Mouse (Mus musculus) CD4-positive naive resting alpha-beta T cell, adult 76 days (primary cell): ENCODE measurements around the gene Arhgef16. TPM values are rescaled to one million over a fixed set of nuclear protein-coding genes. Genes with fewer than 3 reads are reported as not detected.

ENCODE experiments used
- total RNA-seq: library from RNA; stranded (reverse); gene quantifications from one replicate; pipeline ENCODE4 v1.2.4, GENCODE M21; 2023

Arhgef16 gene
- not detected for total RNA-seq

DNA sequence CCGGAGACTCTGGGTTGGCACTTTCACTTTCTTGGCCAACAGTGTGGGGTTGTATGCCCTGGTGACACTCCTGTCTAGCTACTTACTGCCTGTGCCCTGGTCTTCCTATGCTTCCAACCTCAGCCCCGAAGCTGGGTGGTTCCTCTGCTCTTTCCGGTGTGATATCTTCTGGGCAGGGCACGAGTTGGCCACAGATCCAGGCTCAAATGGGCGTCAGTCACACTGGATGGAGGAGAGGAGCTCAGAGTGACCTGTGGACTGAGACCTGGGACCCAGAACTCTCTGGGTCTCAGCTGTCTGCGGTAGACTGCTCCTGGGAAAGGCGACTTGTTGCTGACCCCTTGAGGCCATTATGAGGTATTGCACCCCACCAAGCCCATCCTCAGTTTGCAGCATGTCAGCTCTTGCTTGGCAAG, at the start of gene Arhgef16:
Gene Arhgef16, minus strand, starts transcription at position 211 of the 416 bp plus-strand sequence.

DNA sequence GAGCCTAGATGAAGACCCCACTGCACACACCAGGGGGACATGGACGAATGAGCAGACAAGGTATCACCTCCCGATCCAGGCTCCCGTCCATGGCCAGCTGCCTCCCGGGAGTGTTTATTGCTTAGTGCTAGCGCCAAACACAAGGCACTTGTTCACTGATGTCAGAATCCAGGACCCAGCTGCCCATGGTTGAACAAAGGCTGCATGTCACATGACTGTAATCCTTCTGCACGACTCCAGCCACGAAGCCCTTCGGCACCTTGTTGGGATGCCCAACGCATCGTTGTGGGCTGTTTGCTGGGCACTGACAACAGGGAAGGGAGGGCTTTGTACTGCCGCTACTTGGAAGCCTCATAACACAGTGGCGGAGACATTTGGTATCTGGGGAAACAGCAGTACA, 34.3 kb upstream of the Arhgef16 start, which contains the start of gene B230104I21Rik:
Gene B230104I21Rik, plus strand, starts transcription at position 367 of the 400 bp plus-strand sequence.

Other genes with a start within 250 kb of the Arhgef16 start
- gene Trp73, start 161.5 kb downstream of the Arhgef16 start, total RNA-seq, result not detected
- 17.9 TPM for gene Wrap73, start 159.3 kb downstream of the Arhgef16 start, total RNA-seq
- 177 TPM for gene Tprgl, start 141.0 kb downstream of the Arhgef16 start, total RNA-seq
- gene Megf6, start 130.9 kb downstream of the Arhgef16 start, total RNA-seq, result 0.09 TPM
- gene B230104I21Rik, start 34.5 kb upstream of the Arhgef16 start, total RNA-seq, result not detected